Mouse (Mus musculus) monocyte, adult 59 days (primary cell): ENCODE data around the gene Ormdl1. TPM values are rescaled to one million over a fixed set of nuclear protein-coding genes. Genes with fewer than 3 reads are reported as not detected.

ENCODE experiments used
- total RNA-seq, 2 experiments: library from RNA; stranded (reverse); gene quantifications; one replicate each; pipeline ENCODE4 v1.2.4; 2023

Gene Ormdl1
- total RNA-seq = 10 to 100 TPM in 1 of 2 experiments, 1 to 10 TPM in 1; 9.9 to 11.3 TPM

DNA sequence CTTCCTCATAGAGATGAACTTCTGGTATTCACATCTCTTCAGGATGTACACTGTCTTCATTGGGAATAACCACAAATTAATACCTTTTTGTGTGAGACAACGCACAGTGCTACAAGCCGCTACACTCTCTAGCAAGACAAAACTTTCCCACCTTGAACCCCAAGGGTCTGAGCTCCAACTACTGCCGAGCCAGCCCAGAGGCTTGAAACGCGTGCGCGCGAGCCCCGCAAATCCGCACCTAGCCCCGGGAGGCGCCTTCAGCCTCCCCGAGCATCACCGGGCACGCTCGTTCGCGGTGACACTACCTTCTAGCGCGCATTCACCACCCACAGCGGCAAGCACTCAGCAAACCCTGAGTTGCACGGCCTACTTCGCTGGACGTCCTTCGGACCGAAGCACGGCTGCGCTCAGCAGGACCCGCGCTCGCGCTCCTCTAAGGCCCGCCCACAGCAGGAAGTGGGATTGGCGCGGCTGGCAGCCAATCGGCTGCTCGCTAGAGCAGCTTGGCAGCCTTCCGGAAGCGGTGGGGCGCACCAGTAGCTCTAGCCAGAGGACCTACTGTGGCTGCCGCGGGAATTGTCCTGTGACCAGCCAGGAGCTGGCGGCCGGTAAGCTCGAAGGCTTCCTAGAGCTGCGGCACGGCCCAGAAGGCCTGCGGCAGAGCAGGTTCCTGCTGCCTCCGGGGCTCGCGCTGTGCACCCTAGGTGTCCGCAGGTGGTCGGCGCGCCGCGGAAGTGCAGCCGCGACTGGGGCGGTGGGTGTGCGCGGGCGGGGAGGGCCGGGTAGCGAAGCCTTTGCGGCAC lies at the start of gene Ormdl1, which contains the start of the genes Pms1 and Gm28778:
Gene Ormdl1, plus strand, starts transcription at position 515 of the 803 bp plus-strand sequence.
Gene Pms1, minus strand, starts transcription at position 438 of the 803 bp plus-strand sequence.
Gene Gm28778, plus strand, starts transcription at position 531 of the 803 bp plus-strand sequence.

GRCm38 (mm10) chr1:53312989-53313967 lies 16.4 kb downstream of the Ormdl1 start, which contains the start of gene Osgepl1:
Osgepl1 (plus strand) TSS chr1:53313624.

DNA sequence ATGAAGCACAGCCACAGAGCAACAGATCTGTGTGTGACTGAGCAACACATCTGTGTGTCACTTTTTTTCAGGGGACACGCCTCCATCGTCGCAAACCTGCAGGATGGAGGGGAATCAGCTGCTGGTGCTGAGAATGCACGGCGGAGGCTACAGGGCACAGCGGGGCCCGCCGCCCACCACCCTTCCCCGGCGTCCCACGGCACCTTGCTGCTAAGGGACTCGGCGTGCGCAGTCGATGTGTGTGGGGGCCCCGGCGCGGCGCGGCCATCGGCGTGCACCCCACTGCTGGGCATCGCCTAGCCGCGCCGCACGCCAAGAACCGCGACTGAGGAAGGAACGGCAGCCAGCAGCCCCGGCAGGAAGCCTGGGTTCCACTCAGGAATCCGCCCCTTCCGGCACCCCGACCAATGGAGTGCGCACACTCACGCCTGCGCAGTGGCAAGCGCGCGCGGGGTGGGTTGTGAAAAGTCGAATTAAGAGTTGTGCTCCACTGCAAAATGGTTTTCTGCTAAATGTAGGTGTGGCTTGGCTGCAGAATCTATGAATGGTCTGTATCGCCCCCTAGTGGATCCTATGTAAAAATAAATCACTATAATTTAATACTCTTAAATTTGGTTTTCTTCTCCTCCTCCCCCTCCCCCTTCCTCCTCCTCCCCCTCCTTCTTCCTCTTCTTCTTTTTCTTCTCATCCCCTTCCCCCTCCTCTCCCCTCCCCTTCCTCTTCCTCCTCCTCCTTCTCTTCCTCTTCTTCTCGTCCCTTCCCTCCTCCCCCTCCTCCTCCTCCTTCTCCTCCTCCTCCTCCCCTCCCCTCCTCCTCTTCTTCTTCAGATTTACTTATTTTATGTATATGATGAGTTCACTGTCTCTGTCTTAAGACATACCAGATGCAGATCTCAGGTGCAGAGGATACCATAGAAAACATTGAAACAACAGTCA lies 55.7 kb downstream of the Ormdl1 start, which contains the start of the genes Asdurf, Gm28551 and Asnsd1:
Gene Asdurf, minus strand, starts transcription at position 293 of the 935 bp plus-strand sequence.
Gene Gm28551, minus strand, starts transcription at position 341 of the 935 bp plus-strand sequence.
Gene Asnsd1, minus strand, starts transcription at position 426 of the 935 bp plus-strand sequence.

Other genes with a start within 250 kb of the Ormdl1 start
- gene Mstn, start 235.5 kb upstream of the Ormdl1 start, total RNA-seq = not detected
- not detected for gene 1700019A02Rik, start 109.5 kb upstream of the Ormdl1 start, total RNA-seq
- gene Pms1, start 77 bp upstream of the Ormdl1 start, total RNA-seq = 1 to 10 TPM; 7.1 to 8.4 TPM
- not detected for gene Gm28778, start within 50 bp of the Ormdl1 start, total RNA-seq
- gene Osgepl1, start 16.5 kb downstream of the Ormdl1 start, total RNA-seq = 1 to 10 TPM; 3.3 to 5.9 TPM
- not detected for gene Asdurf, start 55.5 kb downstream of the Ormdl1 start, total RNA-seq
- not detected for gene Gm28551, start 55.6 kb downstream of the Ormdl1 start, total RNA-seq
- 10 to 100 TPM; 35.2 to 37.5 TPM for gene Asnsd1, start 55.7 kb downstream of the Ormdl1 start, total RNA-seq